Mouse (Mus musculus) frontal cortex, adult (tissue): ENCODE measurements around the gene Slc8a2.
A peak's percentile ranks its signal among the peaks of the same experiment; 100 is the strongest.

Experiments
- ATAC-seq: cut with Nextera tagmentation; 2 replicates; pipeline ENCODE4 v1.9.2; 2017; ENCODE audit warnings: mild to moderate bottlenecking, moderate library complexity, mixed read lengths; ENCODE audit not compliant: low TSS enrichment

Gene Slc8a2

DNA sequence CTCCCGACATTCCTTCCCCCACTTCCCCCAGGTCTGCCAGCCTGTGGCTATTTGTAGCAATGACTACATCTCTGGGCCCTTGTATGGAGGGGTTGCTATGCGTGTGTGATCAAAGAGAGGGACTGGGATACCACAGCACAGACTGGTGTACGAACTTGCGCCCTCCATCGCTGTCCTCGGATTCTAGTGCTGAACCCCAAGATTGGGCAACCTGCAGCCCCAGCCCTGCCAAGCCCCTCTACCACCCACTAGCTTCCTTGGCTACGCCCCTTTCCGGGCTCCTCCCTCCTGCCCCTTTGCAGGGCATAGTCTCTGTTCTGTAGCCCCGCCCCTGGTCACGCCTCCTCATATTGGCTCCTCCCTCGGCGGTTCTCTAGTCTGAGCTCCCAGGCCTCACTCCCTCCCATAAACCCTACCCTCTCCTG is at the start of gene Slc8a2:
TSS of gene Slc8a2 (plus strand) at position 406 of the 425 bp plus-strand sequence.
- ATAC-seq: peak; percentile 75

DNA sequence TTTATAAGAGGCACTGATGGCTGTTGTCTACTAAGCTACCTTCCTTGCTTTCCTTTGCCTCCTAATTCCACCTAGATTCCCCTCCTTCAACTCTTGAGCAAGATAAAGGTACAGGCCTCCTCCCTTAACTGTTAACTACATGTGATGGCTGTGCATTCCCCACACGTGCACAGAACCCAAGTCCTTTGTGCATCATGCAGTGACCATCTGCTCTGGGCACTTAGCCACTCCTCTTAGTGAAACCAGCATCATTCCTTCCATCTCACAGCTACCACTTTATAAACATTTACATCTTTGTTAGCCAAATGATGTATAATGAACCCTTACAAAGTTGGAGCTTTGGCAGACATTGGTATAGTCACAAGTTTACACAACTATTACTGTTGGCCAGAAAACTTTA is 49.7 kb upstream of the Slc8a2 start:
- ATAC-seq: no peak

DNA sequence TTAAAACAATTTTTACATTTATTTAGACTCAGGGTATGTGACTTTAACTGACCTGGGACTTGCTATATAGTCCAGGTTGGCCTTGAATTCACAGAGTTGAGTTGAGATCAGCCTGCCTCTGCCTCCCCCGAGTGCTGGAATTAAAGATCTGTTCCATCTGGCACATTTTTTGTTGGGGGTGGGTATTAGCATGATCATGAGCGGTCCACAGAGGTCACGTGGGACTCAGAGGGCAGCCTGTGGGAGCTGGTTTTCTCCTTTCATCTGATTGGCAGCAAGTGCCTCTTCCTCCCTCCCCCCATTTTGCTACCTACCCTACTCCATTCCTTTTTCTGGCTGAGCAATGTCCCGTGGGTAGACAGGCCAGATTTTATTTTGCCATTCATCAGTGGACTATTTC is 49.0 kb upstream of the Slc8a2 start:
- ATAC-seq: no peak

DNA sequence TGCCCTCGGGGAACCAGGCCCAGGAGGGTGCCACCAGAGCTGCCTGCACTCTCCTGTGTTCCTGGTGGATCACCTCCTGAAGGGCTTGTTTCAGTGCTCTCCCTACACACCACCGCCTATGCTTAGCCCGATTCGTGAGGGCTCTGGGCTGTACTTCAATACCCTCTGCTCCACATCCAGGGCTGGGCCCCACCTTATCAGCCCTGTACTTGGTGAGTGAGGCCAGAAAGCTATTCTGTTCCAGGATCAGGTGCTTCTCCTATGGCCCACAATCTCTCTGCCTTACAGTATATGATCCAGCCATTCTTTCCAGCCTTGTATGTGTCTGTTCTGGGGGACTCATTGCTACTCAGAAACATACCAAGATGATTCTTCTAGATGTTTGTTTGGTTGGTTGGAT is 46.3 kb upstream of the Slc8a2 start:
- ATAC-seq: no peak

DNA sequence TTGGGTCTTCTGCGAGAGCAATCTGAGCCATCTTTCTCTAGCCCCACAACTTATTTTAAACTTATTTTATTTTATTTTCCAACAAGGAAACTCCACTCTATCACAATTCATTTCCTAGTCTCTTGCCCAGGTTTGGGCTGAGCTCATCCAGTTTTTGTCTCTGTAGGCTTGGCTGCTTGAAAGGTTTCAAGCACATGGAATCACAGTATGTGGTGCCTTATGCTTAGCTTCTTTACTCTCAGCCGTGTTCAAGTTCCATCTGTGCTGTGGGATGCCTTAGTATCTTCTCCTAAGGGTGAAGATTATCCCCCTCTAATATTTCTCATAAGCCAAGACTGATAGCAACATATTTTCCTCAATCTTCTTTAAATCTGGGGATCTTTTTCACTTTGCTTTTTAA is 42.0 kb upstream of the Slc8a2 start:
- no peak for ATAC-seq

DNA sequence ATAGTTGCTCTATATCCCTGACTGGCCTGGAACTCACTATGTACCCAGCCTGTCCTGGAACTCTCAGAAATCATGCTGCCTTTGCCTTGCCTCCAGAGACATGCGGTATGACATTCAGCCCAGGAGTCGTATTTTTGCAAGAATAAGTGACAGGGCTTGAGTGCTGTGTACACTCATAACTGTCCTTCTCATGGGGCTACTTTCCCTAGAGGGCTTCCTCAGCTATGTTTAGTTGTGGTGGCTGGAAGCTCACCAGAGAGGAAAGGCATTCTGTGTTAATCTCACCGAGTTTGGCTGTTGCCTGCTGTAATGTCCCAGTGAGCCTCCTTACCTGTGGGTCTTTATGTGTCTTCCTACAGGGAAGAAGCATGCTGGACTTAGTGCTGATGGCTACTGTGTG is 35.0 kb upstream of the Slc8a2 start:
- no peak for ATAC-seq

DNA sequence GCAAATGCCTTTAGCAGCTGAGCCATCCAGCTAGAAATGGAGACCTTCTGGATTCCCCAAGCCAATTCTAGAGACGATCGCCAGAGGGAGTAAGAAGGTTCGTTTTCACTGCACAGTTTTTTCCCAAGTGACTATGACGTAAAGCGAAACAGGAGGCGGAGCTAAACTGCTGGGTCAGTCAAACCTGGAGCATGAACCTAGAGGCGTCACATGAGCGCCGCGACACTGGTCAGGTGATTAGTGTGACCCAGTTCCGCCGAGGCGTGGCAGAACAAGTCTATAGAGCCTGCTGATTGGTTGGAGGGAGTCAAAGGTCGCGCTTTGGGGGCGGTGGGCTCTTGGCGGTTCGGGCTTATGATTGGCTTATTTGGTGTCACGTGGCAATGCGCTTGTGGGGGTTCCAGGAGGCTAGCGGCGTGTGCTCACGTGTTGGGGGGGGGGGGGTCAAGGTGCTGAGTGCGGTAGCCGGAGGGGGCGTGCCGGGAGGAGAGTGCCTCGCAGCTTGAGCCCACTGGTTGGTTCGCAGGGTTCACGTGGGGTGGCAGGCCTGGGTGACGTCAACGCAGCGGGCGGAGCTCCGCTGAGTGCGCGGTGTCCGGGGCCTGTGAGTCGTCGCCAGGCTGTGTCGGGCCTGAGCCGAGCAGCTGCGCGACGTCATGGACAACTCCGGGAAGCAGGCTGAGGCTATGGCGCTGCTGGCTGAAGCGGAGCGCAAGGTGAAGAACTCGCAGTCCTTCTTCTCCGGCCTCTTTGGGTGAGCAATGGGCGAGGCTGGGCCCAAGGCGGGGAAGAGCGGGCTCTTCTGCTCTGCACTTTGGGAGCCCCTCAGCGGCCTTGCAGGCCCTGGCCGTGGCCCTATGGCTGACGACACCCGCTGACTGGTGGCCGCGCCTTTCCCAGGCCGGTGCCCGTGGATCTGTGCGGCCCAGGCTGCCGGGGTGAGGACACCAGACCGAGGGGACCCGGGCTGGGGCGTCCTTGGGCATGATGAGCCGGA is 31.3 kb upstream of the Slc8a2 start, which contains the start of gene Napa:
TSS of gene Napa (plus strand) at position 438 of the 997 bp plus-strand sequence.
- peak; percentile 86 for ATAC-seq

DNA sequence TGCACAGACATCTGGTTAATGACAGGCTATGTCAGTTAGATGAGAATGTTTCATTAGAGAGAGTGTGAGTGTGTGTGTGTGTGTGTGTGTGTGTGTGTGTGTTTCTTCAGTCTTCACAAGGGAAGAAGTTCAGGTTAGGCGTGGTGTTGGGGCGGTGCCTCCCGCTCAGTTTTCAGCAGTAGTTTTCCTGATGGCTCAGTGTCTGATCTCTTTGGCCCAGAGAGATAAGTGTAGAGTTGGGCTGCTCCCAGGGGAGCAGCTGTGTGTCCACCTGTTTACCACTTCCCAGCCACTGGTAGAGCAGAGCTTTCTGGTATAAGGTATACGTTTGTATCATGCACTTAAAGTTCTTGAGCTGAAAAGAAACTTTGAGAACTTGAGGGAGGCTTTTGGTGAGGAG is 29.7 kb upstream of the Slc8a2 start:
- no peak for ATAC-seq

DNA sequence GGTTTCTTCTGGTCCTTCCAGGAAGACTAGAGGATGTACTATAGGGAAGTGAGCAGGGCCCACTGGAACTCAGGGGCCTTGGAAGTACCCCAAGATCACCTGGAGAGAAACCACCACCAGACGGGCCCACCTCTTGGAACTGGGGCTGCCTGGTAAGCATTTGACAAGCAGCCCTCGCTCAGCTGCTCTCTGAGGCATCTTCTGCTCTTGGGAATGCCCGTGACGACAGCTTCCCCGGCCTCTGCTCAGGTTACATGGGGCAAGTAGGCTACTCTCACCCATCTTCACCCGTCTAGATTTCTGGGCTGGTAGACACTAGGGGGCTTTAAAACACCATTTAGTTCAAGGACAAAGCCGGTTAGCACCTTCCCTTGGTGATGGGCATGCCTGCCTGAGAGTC is 28.5 kb upstream of the Slc8a2 start:
- no peak for ATAC-seq

DNA sequence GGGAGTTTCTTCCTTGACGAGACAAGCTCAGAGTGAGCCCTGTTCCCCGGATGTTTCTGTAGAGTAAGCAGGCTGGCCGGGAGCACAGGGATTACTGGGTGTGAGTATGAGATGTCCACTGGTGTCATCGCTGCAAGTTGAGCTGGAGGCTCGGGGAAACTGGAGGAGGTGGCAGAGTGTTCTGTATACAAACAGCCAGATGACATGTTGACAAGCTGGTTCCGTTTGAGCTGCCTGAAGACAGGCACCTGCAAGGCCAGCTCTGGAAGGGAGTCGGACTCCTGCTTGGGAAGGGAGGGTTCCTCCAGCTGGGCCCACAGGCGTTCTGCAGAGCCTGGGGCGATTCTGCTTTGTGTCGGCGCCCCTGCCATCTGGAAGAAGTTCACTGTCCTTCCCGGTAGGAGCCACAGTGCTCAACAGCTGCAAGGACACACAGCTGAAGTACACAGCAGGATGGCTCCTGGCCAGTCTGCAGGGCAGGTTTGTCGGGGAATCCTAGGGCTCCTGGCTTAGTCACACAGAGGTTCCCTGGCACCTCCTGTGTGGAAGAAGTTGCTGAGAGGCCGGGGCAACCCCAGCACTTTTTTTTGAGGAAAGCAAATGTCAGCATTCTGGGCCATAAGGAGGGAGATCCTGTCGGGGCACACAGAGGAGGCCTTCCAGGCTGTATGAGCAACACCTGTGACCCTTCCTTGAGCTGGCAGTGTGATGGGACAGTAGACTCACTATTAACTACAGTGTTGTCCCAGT is 27.7 kb upstream of the Slc8a2 start:
- ATAC-seq: no peak

DNA sequence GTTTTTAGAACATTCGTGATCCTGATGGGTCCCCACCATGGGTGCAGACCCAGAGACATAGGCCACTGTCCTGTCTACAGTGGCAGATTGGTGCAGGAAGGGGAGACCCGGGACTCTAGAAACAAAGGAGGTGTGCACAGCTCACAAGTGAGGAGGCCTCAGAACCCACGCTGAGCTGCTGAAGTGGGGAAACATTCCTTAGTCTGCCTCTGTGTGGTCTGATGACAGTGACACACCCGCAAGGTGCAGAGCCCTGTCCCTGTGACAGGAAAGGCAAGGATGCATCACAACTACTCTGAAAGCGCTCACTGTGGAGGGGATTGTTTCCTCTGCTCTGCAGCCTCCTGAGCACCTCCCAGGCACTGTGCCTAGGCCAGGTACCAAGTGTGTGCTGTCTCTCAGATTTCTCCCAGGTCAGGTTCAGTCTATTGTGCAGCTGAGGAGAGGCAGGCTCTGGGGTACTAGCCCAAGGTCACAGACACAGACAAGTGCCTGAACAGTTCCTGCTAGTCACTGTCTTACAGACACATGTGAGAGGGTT is 26.9 kb upstream of the Slc8a2 start:
- no peak for ATAC-seq

DNA sequence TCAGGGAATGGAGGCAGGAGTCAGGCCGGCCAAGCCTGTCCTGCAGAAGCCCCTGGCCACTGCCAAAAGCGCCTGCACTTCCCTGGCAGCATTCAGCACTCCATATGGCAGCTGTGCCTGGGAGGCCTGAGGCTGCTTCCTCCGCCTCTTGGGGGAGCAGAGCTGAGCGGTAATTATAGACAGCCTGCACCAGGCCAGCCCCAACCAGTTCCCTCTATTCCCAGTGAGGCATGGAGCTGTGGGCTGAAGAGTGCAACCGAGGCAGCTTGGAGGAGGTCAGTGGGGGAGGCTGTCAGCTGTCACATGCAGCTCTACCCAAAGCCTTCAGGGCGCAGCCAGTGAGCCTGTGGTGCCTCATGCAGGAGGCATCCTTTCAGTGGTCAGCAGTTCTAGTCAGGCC is 25.9 kb upstream of the Slc8a2 start:
- ATAC-seq: peak; percentile 76

DNA sequence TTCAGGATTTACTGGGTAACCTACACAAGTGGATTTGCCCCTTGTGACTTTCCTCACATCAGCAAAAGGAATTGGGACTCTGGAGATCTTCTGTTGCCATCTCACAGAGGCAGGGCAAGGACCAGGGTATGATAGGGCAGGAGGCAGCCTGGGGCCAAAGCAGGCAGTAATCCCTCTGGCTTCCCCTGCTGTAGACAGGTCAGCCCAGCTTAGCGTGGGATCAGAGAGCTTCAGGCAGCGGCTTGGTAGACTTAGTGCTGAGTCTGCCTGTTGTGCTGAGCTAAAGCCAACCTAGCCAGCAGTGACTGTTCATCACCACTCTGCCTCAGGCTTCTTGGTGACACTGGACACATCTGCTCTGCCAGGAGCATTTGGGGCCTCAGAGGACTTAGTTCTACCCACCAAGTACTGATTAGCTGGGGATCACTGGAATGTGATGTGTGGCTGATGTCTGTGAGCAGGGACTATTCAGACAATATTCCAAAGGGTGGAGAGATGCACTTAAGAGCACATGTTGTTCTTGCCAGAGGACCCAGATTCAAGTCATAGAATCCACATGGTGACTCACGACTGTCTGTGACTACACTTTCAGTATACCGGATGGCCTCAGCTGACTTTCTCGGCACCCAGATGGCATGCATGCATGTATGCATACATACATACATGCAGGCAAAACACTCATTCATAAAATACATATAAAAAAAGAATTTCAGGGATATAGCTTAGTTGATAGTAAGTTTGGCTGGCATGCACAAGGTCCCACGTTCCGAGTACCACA is 24.8 kb upstream of the Slc8a2 start:
- no peak for ATAC-seq

DNA sequence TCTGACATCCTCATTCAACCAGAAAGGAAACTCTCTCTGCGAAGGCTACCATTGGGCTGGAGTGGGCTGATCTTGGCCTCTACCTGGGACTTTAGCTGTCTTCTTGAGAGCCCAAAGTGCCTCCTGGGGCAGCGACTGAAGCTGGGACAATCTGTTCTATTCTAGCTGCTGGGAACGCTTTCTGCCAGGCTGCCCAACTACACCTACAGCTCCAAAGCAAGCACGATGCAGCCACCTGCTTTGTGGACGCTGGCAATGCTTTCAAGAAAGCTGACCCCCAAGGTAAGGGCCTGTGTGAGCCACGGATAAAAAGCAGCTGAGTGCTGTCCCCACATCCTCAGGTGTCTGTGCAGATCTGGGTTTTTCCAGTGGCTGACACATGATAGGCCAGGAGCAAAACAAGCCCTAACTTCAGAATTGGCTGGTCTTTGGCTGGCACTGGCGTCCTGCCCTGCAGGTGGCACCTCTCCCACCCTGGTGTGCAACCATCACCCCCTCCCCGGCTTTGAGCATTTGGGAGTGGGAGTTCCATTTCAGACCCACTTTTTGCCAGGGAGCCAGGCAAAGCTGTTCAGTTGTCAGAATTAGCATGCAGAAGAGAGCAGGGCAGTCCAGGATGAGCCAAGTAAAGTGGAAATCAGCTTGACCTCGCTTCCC is 20.6 kb upstream of the Slc8a2 start:
- ATAC-seq: no peak

DNA sequence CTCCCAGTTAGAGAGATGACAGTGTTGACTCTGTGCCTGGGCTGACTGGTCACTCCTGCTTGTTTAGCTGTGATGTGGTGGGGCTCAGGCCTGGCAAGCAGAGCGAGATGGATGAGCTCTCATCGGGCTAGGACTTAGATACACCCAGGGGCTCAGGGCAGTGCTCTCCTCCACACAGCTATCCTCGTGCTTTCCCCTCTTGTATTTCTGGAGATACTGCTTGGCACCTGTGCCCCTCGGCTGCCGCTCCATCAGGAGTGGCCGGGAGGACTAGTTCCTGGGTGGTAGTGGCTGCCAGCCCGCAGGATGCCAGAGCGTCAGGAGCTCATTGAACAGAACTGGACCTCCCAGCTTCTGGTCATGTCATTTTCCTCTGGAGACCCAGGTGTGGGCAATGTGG is 19.5 kb upstream of the Slc8a2 start:
- ATAC-seq: no peak

DNA sequence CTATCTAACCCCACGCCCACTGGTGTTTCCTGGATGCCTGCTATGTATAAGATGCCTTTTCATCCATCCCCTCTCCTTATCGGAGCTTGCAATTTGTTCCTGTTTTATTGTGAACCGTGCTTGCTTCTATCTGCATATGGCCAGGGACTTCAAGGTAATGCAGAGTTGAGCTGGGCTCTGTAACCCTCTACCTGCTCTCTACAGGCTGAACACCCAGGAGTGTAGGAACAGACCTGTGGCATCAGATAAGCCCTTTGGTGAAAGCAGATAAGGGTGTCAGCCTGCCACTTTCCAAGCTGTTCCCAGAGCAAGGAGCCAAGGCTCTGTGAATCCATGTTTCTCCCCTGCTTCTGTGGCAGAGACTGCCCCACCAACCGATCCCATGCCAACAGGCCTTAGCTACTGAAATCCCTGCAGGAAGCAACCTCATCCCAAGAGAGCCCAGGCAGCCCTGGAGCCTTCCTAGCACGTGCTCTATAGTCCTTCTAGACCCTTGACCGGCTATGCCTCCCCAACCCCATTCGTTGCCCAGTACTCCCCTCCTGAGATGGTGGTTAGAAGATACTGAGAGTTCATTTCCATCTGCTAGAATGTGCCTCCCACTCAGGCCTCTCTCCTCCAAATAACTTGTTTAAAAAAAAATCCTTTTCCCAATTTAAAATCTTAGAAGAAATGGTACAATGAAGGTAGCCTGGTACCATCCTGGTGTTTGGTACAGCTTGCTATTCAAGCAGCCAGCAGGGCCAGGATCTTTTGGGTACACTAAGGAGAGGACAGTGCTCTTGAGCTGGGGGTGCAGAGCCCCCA is 18.1 kb upstream of the Slc8a2 start:
- peak; percentile 33 for ATAC-seq

DNA sequence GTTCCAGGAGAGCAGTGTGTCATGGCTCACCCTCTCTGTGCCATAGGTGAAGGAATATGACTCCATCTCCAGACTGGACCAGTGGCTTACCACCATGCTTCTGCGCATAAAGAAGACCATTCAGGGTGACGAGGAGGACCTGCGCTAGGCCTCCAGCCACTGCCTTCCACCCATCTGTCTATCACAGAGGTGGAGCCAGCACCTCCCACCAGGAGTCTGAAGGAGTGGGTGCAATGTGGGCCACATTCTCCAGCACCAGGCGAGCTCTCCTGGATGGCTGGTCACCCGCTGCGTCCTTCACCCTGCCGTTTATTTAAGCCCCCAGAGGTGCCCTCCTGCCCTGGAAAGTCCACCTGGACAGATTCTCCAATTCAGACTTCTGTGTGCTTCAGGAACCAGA is 13.2 kb upstream of the Slc8a2 start:
- peak; percentile 26; the same call in 1 of the 2 replicates for ATAC-seq

DNA sequence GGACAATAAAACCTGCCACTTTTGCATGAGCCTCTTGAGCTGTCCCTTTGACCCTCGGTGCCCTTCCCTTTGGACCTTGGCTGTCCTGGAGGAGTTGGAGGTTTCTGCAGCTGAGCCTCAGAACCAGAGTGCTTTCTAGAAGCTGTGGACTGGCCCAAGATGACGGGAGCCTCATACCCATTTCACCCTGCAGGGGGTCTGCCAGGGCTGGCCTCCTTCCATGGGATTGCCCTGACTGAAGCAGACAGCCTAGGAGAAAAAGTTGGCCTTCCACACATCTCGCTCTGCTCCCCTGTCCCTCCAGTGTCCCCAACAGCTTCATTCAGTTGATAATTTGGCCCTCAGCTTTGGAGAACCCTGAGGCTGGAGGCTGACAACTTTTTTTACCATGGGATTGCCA is 12.5 kb upstream of the Slc8a2 start:
- no peak for ATAC-seq

DNA sequence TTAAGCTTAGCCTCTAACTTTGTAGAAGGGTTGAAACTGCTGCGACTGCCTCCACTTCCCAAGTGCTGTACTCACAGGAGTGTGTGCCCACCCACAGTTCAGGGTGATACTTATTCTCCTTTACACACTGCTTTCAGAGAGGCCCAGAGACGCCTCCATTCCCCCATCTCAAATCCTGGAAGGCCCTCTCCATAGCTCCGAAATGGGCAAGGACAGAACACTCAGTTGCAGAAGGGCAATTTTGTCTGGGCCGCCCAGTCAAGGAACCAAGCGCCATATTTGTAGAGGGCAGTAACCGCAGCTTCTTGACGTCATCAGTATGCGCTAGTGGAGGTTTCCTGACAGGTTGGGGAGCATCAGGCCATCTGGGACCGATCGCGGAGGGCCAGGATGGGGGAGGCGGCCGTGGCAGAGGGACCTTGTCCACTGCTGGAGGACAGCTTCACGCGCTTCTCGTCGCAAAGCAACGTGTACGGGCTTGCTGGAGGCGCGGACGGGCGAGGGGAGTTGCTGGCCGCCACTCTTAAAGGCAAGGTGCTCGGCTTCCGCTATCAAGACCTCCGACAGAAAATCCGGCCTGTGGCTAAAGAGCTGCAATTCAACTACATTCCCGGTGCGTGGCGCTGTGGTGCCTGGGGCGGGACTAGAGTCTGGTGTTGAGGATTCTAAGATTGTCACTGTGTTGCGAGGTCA is 9.9 kb upstream of the Slc8a2 start, which contains the start of gene Kptn:
TSS of gene Kptn (plus strand) at position 327 of the 693 bp plus-strand sequence.
- ATAC-seq: peak; percentile 50

DNA sequence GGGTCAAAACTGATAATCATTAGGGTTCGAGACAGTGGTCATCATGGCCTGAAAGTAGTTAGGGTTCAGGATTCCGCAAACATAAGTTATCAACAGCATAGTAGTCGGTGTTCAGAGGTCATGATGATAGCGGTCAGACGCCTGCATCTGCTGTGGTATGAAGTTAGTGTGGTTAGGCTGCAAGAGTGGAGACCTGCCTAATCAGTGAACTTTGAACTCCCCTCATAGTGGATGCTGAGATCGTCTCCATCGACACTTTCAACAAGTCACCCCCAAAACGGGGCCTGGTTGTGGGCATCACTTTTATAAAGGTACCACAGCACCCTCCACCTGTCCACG is 9.4 kb upstream of the Slc8a2 start:
- ATAC-seq: 0 out of 2 replicates have a peak, but pooled peaks have one; percentile 7
